Mouse (Mus musculus) heart, adult 10 weeks (tissue): ENCODE measurements around the gene Naglu. TPM values are rescaled to one million over a fixed set of nuclear protein-coding genes. Genes with fewer than 3 reads are reported as not detected.

Source experiments
- polyA plus RNA-seq: library from polyadenylated mRNA; stranded (reverse); fragments of 350-450 nt; fragmentation: Illumina TruSeq; extraction: RNeasy Lipid Tissue Mini Kit (QIAGEN cat#74804); gene quantifications from one replicate; pipeline ENCODE4 v1.2.3, GENCODE M21; 2014; ENCODE audit warnings: low read depth, low replicate concordance

Naglu gene
- polyA plus RNA-seq, result 10.5 TPM

GRCm38 (mm10) chr11:101069391-101070188, at the start of gene Naglu:
Gene Naglu, plus strand, starts transcription at chr11:101070012.

GRCm38 (mm10) chr11:101078121-101078520, 8.3 kb downstream of the Naglu start, which contains the start of gene Hsd17b1:
Gene Hsd17b1, plus strand, starts transcription at chr11:101078411.

GRCm38 (mm10) chr11:101082208-101083082, 12.6 kb downstream of the Naglu start, which contains the start of gene Coasy:
Gene Coasy, plus strand, starts transcription at chr11:101082565.

DNA sequence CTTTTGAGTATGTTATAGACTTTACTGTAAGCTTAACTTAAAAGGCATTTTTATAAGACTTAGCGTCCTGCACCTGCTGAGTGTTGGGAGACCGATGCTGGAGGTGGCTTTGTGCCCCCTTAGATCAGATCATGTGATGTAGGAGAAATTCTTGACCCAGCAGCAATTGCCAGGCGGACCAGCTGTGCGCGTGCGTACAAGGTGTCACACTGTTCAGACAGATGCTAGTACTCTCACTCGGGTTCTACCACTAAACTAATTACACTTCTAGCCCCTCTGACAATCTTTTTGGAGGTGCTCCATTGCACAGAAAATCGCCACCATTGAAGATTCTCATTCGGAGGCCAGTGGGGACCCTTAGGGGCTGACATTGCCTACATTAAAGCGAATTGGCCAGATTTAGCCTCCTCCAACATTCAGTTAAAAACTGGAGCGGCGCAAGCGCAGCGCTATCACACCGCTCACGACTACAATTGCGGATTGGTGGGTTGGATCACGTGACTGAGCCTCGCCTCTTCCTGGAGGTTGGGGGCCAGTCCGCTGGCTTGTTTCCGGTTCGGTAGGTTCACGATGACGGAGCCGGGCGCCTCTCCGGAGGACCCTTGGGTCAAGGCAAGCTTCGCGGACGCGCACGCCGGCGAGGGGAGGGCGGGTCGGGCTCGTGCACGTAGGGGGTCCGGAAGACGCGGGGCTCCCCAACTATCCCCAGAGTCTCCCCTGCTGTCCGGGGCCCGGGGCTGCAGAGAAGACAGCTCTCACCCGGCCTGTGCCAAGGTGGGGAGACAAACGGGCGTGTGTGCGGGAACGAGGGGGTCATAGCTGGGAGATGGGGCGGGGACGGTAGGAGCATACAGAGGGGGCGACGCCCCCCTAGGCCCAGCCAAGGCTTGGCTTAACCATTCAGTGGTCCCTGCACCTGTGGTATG, 17.2 kb downstream of the Naglu start, which contains the start of gene Mlx:
Mlx (plus strand) TSS at position 522 of the 926 bp plus-strand sequence.

GRCm38 (mm10) chr11:101095314-101096024, 25.7 kb downstream of the Naglu start, which contains the start of gene Psmc3ip:
Gene Psmc3ip, minus strand, starts transcription at chr11:101095436.

DNA sequence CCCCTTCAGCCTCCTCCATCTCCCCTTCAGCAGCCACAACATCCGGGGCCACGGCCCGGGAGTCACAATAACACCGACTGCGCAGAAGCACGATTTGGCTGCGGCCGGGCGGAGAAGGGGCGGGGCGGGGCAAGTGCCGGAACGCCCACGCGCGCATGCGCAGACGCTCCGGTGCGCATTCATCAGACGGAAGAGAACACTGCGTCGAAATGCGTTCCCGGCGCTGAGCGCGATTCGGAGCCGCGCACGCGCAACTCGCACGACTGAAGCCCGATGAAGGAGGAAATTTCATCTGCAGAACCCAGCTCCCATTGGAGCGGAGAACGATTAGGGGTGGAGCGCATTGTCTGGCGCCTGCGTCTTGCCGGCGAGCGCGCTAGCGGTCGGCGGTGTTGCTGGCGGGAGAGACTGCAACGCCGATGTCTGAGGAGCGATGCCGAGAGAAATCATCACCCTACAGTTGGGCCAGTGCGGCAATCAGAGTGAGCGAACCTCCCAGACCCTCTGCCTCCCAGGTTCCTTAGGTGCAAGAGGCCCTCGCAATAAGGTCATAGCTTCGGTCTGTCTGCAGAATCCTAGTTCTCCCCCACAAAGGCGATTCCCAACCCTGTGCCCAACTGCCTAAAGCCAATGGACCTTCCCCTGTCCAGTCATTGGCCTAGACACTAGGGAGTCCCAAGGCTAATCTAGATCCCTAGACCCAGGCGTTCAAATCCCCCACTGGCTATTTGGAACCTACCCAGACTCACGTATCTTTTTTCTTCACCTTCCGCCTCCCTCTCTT, 50.1 kb downstream of the Naglu start, which contains the start of the genes Retreg3 and Tubg1:
Retreg3 (minus strand) TSS at position 133 of the 784 bp plus-strand sequence.
Tubg1 (plus strand) TSS at position 178 of the 784 bp plus-strand sequence.

Other genes starting within 250 kb of the Naglu start
- gene Stat5b, start 219.3 kb upstream of the Naglu start, polyA plus RNA-seq, result 38.3 TPM
- gene Stat5a, start 210.7 kb upstream of the Naglu start, polyA plus RNA-seq, result 22.1 TPM
- 83.2 TPM for gene Stat3, start 130.5 kb upstream of the Naglu start, polyA plus RNA-seq
- gene Cavin1, start 99.1 kb upstream of the Naglu start, polyA plus RNA-seq, result 133 TPM
- 72.1 TPM for gene Atp6v0a1, start 60.6 kb upstream of the Naglu start, polyA plus RNA-seq
- gene Hsd17b1, start 8.4 kb downstream of the Naglu start, polyA plus RNA-seq, result 0.81 TPM
- gene Coasy, start 12.6 kb downstream of the Naglu start, polyA plus RNA-seq, result 18.0 TPM
- 35.5 TPM for gene Mlx, start 17.3 kb downstream of the Naglu start, polyA plus RNA-seq
- 4.0 TPM for gene Psmc3ip, start 25.4 kb downstream of the Naglu start, polyA plus RNA-seq
- 35.9 TPM for gene Retreg3, start 49.9 kb downstream of the Naglu start, polyA plus RNA-seq
- 30.3 TPM for gene Tubg1, start 49.9 kb downstream of the Naglu start, polyA plus RNA-seq
- gene Tubg2, start 85.9 kb downstream of the Naglu start, polyA plus RNA-seq, result 2.6 TPM
- 2.4 TPM for gene Cntnap1, start 100.5 kb downstream of the Naglu start, polyA plus RNA-seq
- gene Plekhh3, start 101.3 kb downstream of the Naglu start, polyA plus RNA-seq, result 16.2 TPM
- gene Ccr10, start 105.4 kb downstream of the Naglu start, polyA plus RNA-seq, result not detected
- 30.8 TPM for gene Ezh1, start 156.5 kb downstream of the Naglu start, polyA plus RNA-seq
- gene Ramp2, start 176.0 kb downstream of the Naglu start, polyA plus RNA-seq, result 49.3 TPM
- 142 TPM for gene Vps25, start 183.7 kb downstream of the Naglu start, polyA plus RNA-seq
- 13.8 TPM for gene Wnk4, start 190.6 kb downstream of the Naglu start, polyA plus RNA-seq
- gene Cntd1, start 209.0 kb downstream of the Naglu start, polyA plus RNA-seq, result 0.58 TPM
- gene Coa3, start 209.1 kb downstream of the Naglu start, polyA plus RNA-seq, result 111 TPM
- gene Becn1, start 232.3 kb downstream of the Naglu start, polyA plus RNA-seq, result 86.4 TPM
- gene Psme3, start 246.2 kb downstream of the Naglu start, polyA plus RNA-seq, result 58.9 TPM